Mouse (Mus musculus): ENCODE results near the gene D17H6S53E. TPM values are rescaled to one million over a fixed set of nuclear protein-coding genes. Genes with fewer than 3 reads are reported as not detected.

D17H6S53E gene
- polyA plus RNA-seq (2017; shearing (Covaris generic)): 4.3 TPM

GRCm38 (mm10) chr17:35126206-35126611 is at the start of gene D17H6S53E:
D17H6S53E (plus strand) TSS chr17:35126373.

GRCm38 (mm10) chr17:35076507-35077176 is 49.5 kb upstream of the D17H6S53E start, which contains the start of gene Ly6g6e:
Ly6g6e (plus strand) TSS chr17:35076902.

GRCm38 (mm10) chr17:35077786-35078233 is 48.4 kb upstream of the D17H6S53E start, which contains the start of gene Ly6g6d:
Ly6g6d (minus strand) TSS chr17:35078065.

GRCm38 (mm10) chr17:35085208-35085865 is 40.8 kb upstream of the D17H6S53E start, which contains the start of gene Ly6g6f:
Ly6g6f (minus strand) TSS chr17:35085610.

GRCm38 (mm10) chr17:35088825-35089644 is 37.1 kb upstream of the D17H6S53E start, which contains the start of gene Abhd16a:
Abhd16a (plus strand) TSS chr17:35089263.

GRCm38 (mm10) chr17:35108097-35108496 is 18.1 kb upstream of the D17H6S53E start, which contains the start of gene Ly6g5c:
Ly6g5c (plus strand) TSS chr17:35108279.

GRCm38 (mm10) chr17:35115046-35116019 is 10.8 kb upstream of the D17H6S53E start, which contains the start of gene Ly6g5b:
Ly6g5b (minus strand) TSS chr17:35115428.

GRCm38 (mm10) chr17:35121143-35121799 is 4.9 kb upstream of the D17H6S53E start, which contains the start of gene Gpank1:
Gpank1 (plus strand) TSS chr17:35121455.

GRCm38 (mm10) chr17:35121871-35122303 is 4.3 kb upstream of the D17H6S53E start, which contains the start of gene Csnk2b:
Csnk2b (minus strand) TSS chr17:35122053.

GRCm38 (mm10) chr17:35131500-35132173 is 5.5 kb downstream of the D17H6S53E start, which contains the start of gene Apom:
Apom (minus strand) TSS chr17:35132050.

GRCm38 (mm10) chr17:35134801-35135590 is 8.8 kb downstream of the D17H6S53E start, which contains the start of gene Bag6:
Bag6 (plus strand) TSS chr17:35135178.

GRCm38 (mm10) chr17:35164568-35165450 is 38.6 kb downstream of the D17H6S53E start, which contains the start of gene Prrc2a:
Prrc2a (minus strand) TSS chr17:35164897.

GRCm38 (mm10) chr17:35175968-35176367 is 49.8 kb downstream of the D17H6S53E start, which contains the start of gene Aif1:
Aif1 (minus strand) TSS chr17:35176068.

Other genes starting within 250 kb of the D17H6S53E start
- gene Zbtb12, start 246.9 kb upstream of the D17H6S53E start, polyA plus RNA-seq (2017; shearing (Covaris generic)): 0.41 TPM
- not detected for gene Gm20547, start 244.3 kb upstream of the D17H6S53E start, polyA plus RNA-seq (2017; shearing (Covaris generic))
- 3.0 TPM for gene C2, start 228.1 kb upstream of the D17H6S53E start, polyA plus RNA-seq (2017; shearing (Covaris generic))
- 29.6 TPM for gene Ehmt2, start 227.9 kb upstream of the D17H6S53E start, polyA plus RNA-seq (2017; shearing (Covaris generic))
- not detected for gene Slc44a4, start 211.9 kb upstream of the D17H6S53E start, polyA plus RNA-seq (2017; shearing (Covaris generic))
- gene Neu1, start 195.1 kb upstream of the D17H6S53E start, polyA plus RNA-seq (2017; shearing (Covaris generic)): 107 TPM
- gene Hspa1b, start 167.1 kb upstream of the D17H6S53E start, polyA plus RNA-seq (2017; shearing (Covaris generic)): 1.3 TPM
- not detected for gene Gm20481, start 156.5 kb upstream of the D17H6S53E start, polyA plus RNA-seq (2017; shearing (Covaris generic))
- gene Hspa1a, start 154.2 kb upstream of the D17H6S53E start, polyA plus RNA-seq (2017; shearing (Covaris generic)): 0.56 TPM
- not detected for gene Hspa1l, start 153.7 kb upstream of the D17H6S53E start, polyA plus RNA-seq (2017; shearing (Covaris generic))
- 38.4 TPM for gene Lsm2, start 144.5 kb upstream of the D17H6S53E start, polyA plus RNA-seq (2017; shearing (Covaris generic))
- gene Vars, start 125.4 kb upstream of the D17H6S53E start, polyA plus RNA-seq (2017; shearing (Covaris generic)): 124 TPM
- 0.17 TPM for gene Vwa7, start 109.8 kb upstream of the D17H6S53E start, polyA plus RNA-seq (2017; shearing (Covaris generic))
- gene Sapcd1, start 98.4 kb upstream of the D17H6S53E start, polyA plus RNA-seq (2017; shearing (Covaris generic)): 3.2 TPM
- 2.7 TPM for gene Msh5, start 79.6 kb upstream of the D17H6S53E start, polyA plus RNA-seq (2017; shearing (Covaris generic))
- gene Clic1, start 76.4 kb upstream of the D17H6S53E start, polyA plus RNA-seq (2017; shearing (Covaris generic)): 654 TPM
- gene Ddah2, start 67.3 kb upstream of the D17H6S53E start, polyA plus RNA-seq (2017; shearing (Covaris generic)): 3.6 TPM
- not detected for gene Ly6g6c, start 61.0 kb upstream of the D17H6S53E start, polyA plus RNA-seq (2017; shearing (Covaris generic))
- not detected for gene Mpig6b, start 60.2 kb upstream of the D17H6S53E start, polyA plus RNA-seq (2017; shearing (Covaris generic))
- not detected for gene Ly6g6e, start 49.5 kb upstream of the D17H6S53E start, polyA plus RNA-seq (2017; shearing (Covaris generic))
- not detected for gene Ly6g6d, start 48.3 kb upstream of the D17H6S53E start, polyA plus RNA-seq (2017; shearing (Covaris generic))
- not detected for gene Ly6g6f, start 40.8 kb upstream of the D17H6S53E start, polyA plus RNA-seq (2017; shearing (Covaris generic))
- 84.0 TPM for gene Abhd16a, start 37.1 kb upstream of the D17H6S53E start, polyA plus RNA-seq (2017; shearing (Covaris generic))
- gene Ly6g5c, start 18.1 kb upstream of the D17H6S53E start, polyA plus RNA-seq (2017; shearing (Covaris generic)): not detected
- 2.5 TPM for gene Ly6g5b, start 10.9 kb upstream of the D17H6S53E start, polyA plus RNA-seq (2017; shearing (Covaris generic))
- 70.3 TPM for gene Gpank1, start 4.9 kb upstream of the D17H6S53E start, polyA plus RNA-seq (2017; shearing (Covaris generic))
- gene Csnk2b, start 4.3 kb upstream of the D17H6S53E start, polyA plus RNA-seq (2017; shearing (Covaris generic)): 338 TPM
- gene Apom, start 5.7 kb downstream of the D17H6S53E start, polyA plus RNA-seq (2017; shearing (Covaris generic)): not detected
- gene Bag6, start 8.8 kb downstream of the D17H6S53E start, polyA plus RNA-seq (2017; shearing (Covaris generic)): 57.4 TPM
- gene Prrc2a, start 38.5 kb downstream of the D17H6S53E start, polyA plus RNA-seq (2017; shearing (Covaris generic)): 29.3 TPM
- gene Aif1, start 49.7 kb downstream of the D17H6S53E start, polyA plus RNA-seq (2017; shearing (Covaris generic)): 5.1 TPM
- 11.8 TPM for gene Lst1, start 62.1 kb downstream of the D17H6S53E start, polyA plus RNA-seq (2017; shearing (Covaris generic))
- 818 TPM for gene Ltb, start 68.1 kb downstream of the D17H6S53E start, polyA plus RNA-seq (2017; shearing (Covaris generic))
- gene Tnf, start 75.6 kb downstream of the D17H6S53E start, polyA plus RNA-seq (2017; shearing (Covaris generic)): 55.3 TPM
- 130 TPM for gene Lta, start 79.0 kb downstream of the D17H6S53E start, polyA plus RNA-seq (2017; shearing (Covaris generic))
- 1.2 TPM for gene Gm16181, start 94.5 kb downstream of the D17H6S53E start, polyA plus RNA-seq (2017; shearing (Covaris generic))
- 5.8 TPM for gene Atp6v1g2, start 107.3 kb downstream of the D17H6S53E start, polyA plus RNA-seq (2017; shearing (Covaris generic))
- gene Nfkbil1, start 109.4 kb downstream of the D17H6S53E start, polyA plus RNA-seq (2017; shearing (Covaris generic)): 10.5 TPM
- 286 TPM for gene Ddx39b, start 115.4 kb downstream of the D17H6S53E start, polyA plus RNA-seq (2017; shearing (Covaris generic))
- 5,181 TPM for gene H2-D1, start 136.4 kb downstream of the D17H6S53E start, polyA plus RNA-seq (2017; shearing (Covaris generic))
- 0.15 TPM for gene H2-Q1, start 194.0 kb downstream of the D17H6S53E start, polyA plus RNA-seq (2017; shearing (Covaris generic))
- 20.2 TPM for gene H2-Q2, start 215.9 kb downstream of the D17H6S53E start, polyA plus RNA-seq (2017; shearing (Covaris generic))